Mouse (Mus musculus) lung, postnatal 25 days (tissue): Measurements from ENCODE around the gene Cbfa2t2.
A peak's percentile ranks its signal among the peaks of the same experiment; 100 is the strongest.
"Not testable (repeated sequence)": the region's sequence is repeated elsewhere in the genome, so short reads cannot be mapped to it uniquely, and the experiment has no call there.

Experiments
- DNase-seq: peaks from one replicate; pipeline ENCODE4 v3.0.0; 2022; ENCODE audit warnings: low spot score

Cbfa2t2 gene

GRCm38 (mm10) chr2:154474251-154475061 is 38.2 kb downstream of the Cbfa2t2 start:
- no peak for DNase-seq

GRCm38 (mm10) chr2:154475062-154475349 is 38.7 kb downstream of the Cbfa2t2 start:
- DNase-seq, result no peak

- no peak for DNase-seq
Observed at GRCm38 (mm10) chr2:154475861-154476260, 39.6 kb downstream of the Cbfa2t2 start.

- DNase-seq, result peak; percentile 18
Observed at GRCm38 (mm10) chr2:154477028-154477427, 40.7 kb downstream of the Cbfa2t2 start.

GRCm38 (mm10) chr2:154491788-154492187 is 55.5 kb downstream of the Cbfa2t2 start:
- no peak for DNase-seq

- DNase-seq, result not testable (repeated sequence)
Observed at GRCm38 (mm10) chr2:154493559-154493958, 57.3 kb downstream of the Cbfa2t2 start.

GRCm38 (mm10) chr2:154495021-154495420 is 58.7 kb downstream of the Cbfa2t2 start:
- DNase-seq, result no peak

- no peak for DNase-seq
Observed at GRCm38 (mm10) chr2:154498571-154498970, 62.3 kb downstream of the Cbfa2t2 start.

GRCm38 (mm10) chr2:154499717-154500247 is 63.5 kb downstream of the Cbfa2t2 start:
- DNase-seq, result no peak

- DNase-seq, result no peak
Observed at GRCm38 (mm10) chr2:154500758-154501157, 64.5 kb downstream of the Cbfa2t2 start.

GRCm38 (mm10) chr2:154507076-154507475 is 70.8 kb downstream of the Cbfa2t2 start:
- no peak for DNase-seq

- DNase-seq, result peak; percentile 43
Observed at GRCm38 (mm10) chr2:154507566-154508283, 71.4 kb downstream of the Cbfa2t2 start.

- DNase-seq, result no peak
Observed at GRCm38 (mm10) chr2:154508450-154508849, 72.2 kb downstream of the Cbfa2t2 start.

GRCm38 (mm10) chr2:154510141-154510540 is 73.9 kb downstream of the Cbfa2t2 start:
- no peak for DNase-seq

GRCm38 (mm10) chr2:154516944-154517343 is 80.7 kb downstream of the Cbfa2t2 start:
- DNase-seq, result no peak

- DNase-seq, result no peak
Observed at GRCm38 (mm10) chr2:154517424-154517823, 81.1 kb downstream of the Cbfa2t2 start.

GRCm38 (mm10) chr2:154521449-154521848 is 85.2 kb downstream of the Cbfa2t2 start:
- no peak for DNase-seq

GRCm38 (mm10) chr2:154522334-154522733 is 86.1 kb downstream of the Cbfa2t2 start:
- DNase-seq, result no peak

- no peak for DNase-seq
Observed at GRCm38 (mm10) chr2:154525285-154525684, 89.0 kb downstream of the Cbfa2t2 start.

- DNase-seq, result no peak
Observed at GRCm38 (mm10) chr2:154526531-154526930, 90.2 kb downstream of the Cbfa2t2 start.

GRCm38 (mm10) chr2:154532888-154533287 is 96.6 kb downstream of the Cbfa2t2 start:
- no peak for DNase-seq

- DNase-seq, result no peak
Observed at GRCm38 (mm10) chr2:154534704-154535270, 98.5 kb downstream of the Cbfa2t2 start.

GRCm38 (mm10) chr2:154538310-154538709 is 102.0 kb downstream of the Cbfa2t2 start:
- DNase-seq, result no peak
